Mouse (Mus musculus) lung, embryonic 16.5 days (tissue): ENCODE data around the gene Gm13698. TPM values are rescaled to one million over a fixed set of nuclear protein-coding genes. Genes with fewer than 3 reads are reported as not detected.
"Not testable (repeated sequence)": the region's sequence is repeated elsewhere in the genome, so short reads cannot be mapped to it uniquely, and the experiment has no call there.

Experiments
- ATAC-seq: fragments of 200-750 bp; cut with Nextera tagmentation; 2 replicates; pipeline ENCODE4 v1.8.0; 2017; ENCODE audit warnings: low read depth, mild to moderate bottlenecking, moderate library complexity
- H3K27ac ChIP-seq: fragments of 300-500 bp; sonication (generic); 2 replicates; pipeline ENCODE4 v1.5.1; 2014; ENCODE audit warnings: mild to moderate bottlenecking, control low read depth, low read length
- H3K27me3 ChIP-seq: fragments of 300-500 bp; sonication (generic); 2 replicates; pipeline ENCODE4 v1.6.1; 2014; ENCODE audit warnings: low read depth, low read length, mixed read lengths; ENCODE audit not compliant: control insufficient read depth, insufficient read depth
- H3K36me3 ChIP-seq: fragments of 300-500 bp; sonication (generic); 2 replicates; pipeline ENCODE4 v1.6.1; 2014; ENCODE audit warnings: low read length; ENCODE audit not compliant: control insufficient read depth, insufficient read depth
- H3K4me1 ChIP-seq: fragments of 300-500 bp; sonication (generic); replicated peaks from 2 replicates; pipeline ENCODE4 v1.6.1; 2014; ENCODE audit warnings: low read length, mixed read lengths; ENCODE audit not compliant: control insufficient read depth, insufficient read depth
- H3K4me2 ChIP-seq: fragments of 300-500 bp; sonication (generic); 2 replicates; pipeline ENCODE4 v1.6.1; 2014; ENCODE audit warnings: low read depth, low read length, control low read depth
- H3K4me3 ChIP-seq: fragments of 300-500 bp; sonication (generic); 2 replicates; pipeline ENCODE4 v1.5.1; 2014; ENCODE audit warnings: mild to moderate bottlenecking, low read length, control low read depth
- H3K9ac ChIP-seq: fragments of 300-500 bp; sonication (generic); 2 replicates; pipeline ENCODE4 v1.6.1; 2014; ENCODE audit warnings: low read length, control low read depth
- H3K9me3 ChIP-seq: fragments of 300-500 bp; sonication (generic); 2 replicates; pipeline ENCODE4 v1.6.1; 2016; ENCODE audit warnings: low read length; ENCODE audit not compliant: control insufficient read depth
- whole genome bisulfite sequencing: fragments of 180-500 bp; shearing (Covaris S2); extraction: QIAGEN DNeasy Blood & Tissue Kit; methylation state at CpG from one replicate; pipeline ENCODE4 v1.1.7; 2014; 5-methylcytosine and 5-hydroxymethylcytosine counted together
- polyA plus RNA-seq: library from polyadenylated mRNA; unstranded; fragments of >200 nt; fragmentation: Nextera tagmentation; extraction: Ambion mirVana; gene quantifications from 2 replicates; pipeline ENCODE4 v1.2.1, GENCODE M21; 2015

The Gm13698 gene
- polyA plus RNA-seq, 1 experiment from 2014 or later: not detected

DNA sequence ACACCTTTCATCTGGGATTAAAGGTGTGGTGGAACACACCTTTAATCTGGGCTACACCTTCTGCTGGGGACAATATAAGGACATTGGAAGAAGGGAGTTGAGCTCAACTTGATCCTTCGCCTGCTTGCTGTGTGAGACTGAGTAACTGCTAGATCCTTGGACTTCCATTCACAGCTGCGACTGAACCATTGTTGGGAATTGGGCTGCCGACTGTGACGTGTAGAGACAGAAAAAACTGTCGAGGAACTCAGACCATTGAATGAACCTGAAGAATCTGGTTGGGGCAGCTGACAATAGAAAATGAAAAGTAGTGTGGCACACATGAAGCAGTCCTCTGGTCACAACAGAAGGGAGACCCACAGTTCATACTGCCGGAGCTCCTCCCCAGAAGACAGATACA lies 28.9 kb downstream of the Gm13698 start, which contains the start of gene Gm13697:
Gm13697 (plus strand) TSS at position 301 of the 400 bp plus-strand sequence.
- not testable (repeated sequence) for H3K9ac ChIP-seq, H3K9me3 ChIP-seq, H3K4me2 ChIP-seq, ATAC-seq, H3K27me3 ChIP-seq, H3K4me3 ChIP-seq, H3K36me3 ChIP-seq, H3K4me1 ChIP-seq, H3K27ac ChIP-seq
- WGBS: no CpG with 5 or more reads among the region's 6 CpGs

DNA sequence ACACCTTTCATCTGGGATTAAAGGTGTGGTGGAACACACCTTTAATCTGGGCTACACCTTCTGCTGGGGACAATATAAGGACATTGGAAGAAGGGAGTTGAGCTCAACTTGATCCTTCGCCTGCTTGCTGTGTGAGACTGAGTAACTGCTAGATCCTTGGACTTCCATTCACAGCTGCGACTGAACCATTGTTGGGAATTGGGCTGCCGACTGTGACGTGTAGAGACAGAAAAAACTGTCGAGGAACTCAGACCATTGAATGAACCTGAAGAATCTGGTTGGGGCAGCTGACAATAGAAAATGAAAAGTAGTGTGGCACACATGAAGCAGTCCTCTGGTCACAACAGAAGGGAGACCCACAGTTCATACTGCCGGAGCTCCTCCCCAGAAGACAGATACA lies 34.8 kb downstream of the Gm13698 start, which contains the start of gene Gm13691:
Gm13691 (plus strand) TSS at position 301 of the 400 bp plus-strand sequence.
- H3K4me3 ChIP-seq, ATAC-seq: not testable (repeated sequence)
- WGBS: no CpG with 5 or more reads among the region's 6 CpGs

GRCm38 (mm10) chr2:83993639-83994255 lies 38.3 kb downstream of the Gm13698 start:
- not testable (repeated sequence) for H3K36me3 ChIP-seq, H3K4me1 ChIP-seq, H3K27me3 ChIP-seq, H3K9me3 ChIP-seq, H3K9ac ChIP-seq
- Histone ChIP-seq H3K4me2 (peak overlapping the region; percentile 9; the same call in 1 of the 2 replicates), H3K4me3 (peak overlapping the region; percentile 1; the same call in 1 of the 2 replicates), H3K27ac (peak overlapping the region; percentile 25; the same call in 1 of the 2 replicates)
- ATAC-seq: peak; percentile 83
- WGBS: 24% methylated on average over 7 of the region's 9 CpGs

More for the DNA sequence above, 34.8 kb downstream of the Gm13698 start, which contains the start of gene Gm13691:
- H3K27ac ChIP-seq, H3K9me3 ChIP-seq, H3K4me2 ChIP-seq, H3K36me3 ChIP-seq, H3K4me1 ChIP-seq, H3K27me3 ChIP-seq, H3K9ac ChIP-seq: not testable (repeated sequence)

DNA sequence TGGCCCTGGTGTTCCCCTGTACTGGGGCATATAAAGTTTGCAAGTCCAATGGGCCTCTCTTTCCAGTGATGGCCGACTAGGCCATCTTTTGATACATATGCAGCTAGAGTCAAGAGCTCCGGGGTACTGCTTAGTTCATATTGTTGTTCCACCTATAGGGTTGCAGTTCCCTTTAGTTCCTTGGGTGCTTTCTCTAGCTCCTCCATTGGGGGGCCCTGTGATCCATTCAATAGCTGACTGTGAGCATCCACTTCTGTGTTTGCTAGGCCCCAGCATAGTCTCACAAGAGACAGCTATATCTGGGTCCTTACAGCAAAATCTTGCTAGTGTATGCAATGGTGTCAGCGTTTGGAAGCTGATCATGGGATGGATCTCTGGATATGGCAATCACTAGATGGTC lies 39.0 kb downstream of the Gm13698 start:
- not testable (repeated sequence) for H3K27me3 ChIP-seq, H3K4me2 ChIP-seq, ATAC-seq, H3K4me1 ChIP-seq, H3K27ac ChIP-seq, H3K9ac ChIP-seq, H3K9me3 ChIP-seq, H3K36me3 ChIP-seq, H3K4me3 ChIP-seq
- no CpG with 5 or more reads among the region's 3 CpGs for WGBS

Other genes starting within 250 kb of the Gm13698 start
- 72.6 and 75.3 TPM in 2 replicates for gene Itgav, start 231.3 kb upstream of the Gm13698 start, polyA plus RNA-seq
- 1.9 and 2.1 TPM in 2 replicates for gene Fam171b, start 143.1 kb upstream of the Gm13698 start, polyA plus RNA-seq
- gene Zswim2, start 14.5 kb upstream of the Gm13698 start, polyA plus RNA-seq: 0.34 and 0.39 TPM in 2 replicates
- not detected in 2 replicates for gene Gm13693, start 5.8 kb downstream of the Gm13698 start, polyA plus RNA-seq
- not detected in 2 replicates for gene Gm13695, start 11.6 kb downstream of the Gm13698 start, polyA plus RNA-seq
- gene Gm13696, start 17.4 kb downstream of the Gm13698 start, polyA plus RNA-seq: not detected in 2 replicates
- gene Gm13694, start 23.2 kb downstream of the Gm13698 start, polyA plus RNA-seq: not detected in 2 replicates
- not detected in 2 replicates for gene Gm13697, start 29.1 kb downstream of the Gm13698 start, polyA plus RNA-seq
- not detected in 2 replicates for gene Gm13691, start 34.9 kb downstream of the Gm13698 start, polyA plus RNA-seq